Mouse (Mus musculus): Measurements from ENCODE around the gene Mrpl51.
A peak's percentile ranks its signal among the peaks of the same experiment; 100 is the strongest.
"Not testable (repeated sequence)": the region's sequence is repeated elsewhere in the genome, so short reads cannot be mapped to it uniquely, and the experiment has no call there.

Mrpl51 gene

GRCm38 (mm10) chr6:125160558-125160853 is 31.1 kb upstream of the Mrpl51 start:
- no peak for DNase-seq (ENCODE audit: low spot score)

DNA sequence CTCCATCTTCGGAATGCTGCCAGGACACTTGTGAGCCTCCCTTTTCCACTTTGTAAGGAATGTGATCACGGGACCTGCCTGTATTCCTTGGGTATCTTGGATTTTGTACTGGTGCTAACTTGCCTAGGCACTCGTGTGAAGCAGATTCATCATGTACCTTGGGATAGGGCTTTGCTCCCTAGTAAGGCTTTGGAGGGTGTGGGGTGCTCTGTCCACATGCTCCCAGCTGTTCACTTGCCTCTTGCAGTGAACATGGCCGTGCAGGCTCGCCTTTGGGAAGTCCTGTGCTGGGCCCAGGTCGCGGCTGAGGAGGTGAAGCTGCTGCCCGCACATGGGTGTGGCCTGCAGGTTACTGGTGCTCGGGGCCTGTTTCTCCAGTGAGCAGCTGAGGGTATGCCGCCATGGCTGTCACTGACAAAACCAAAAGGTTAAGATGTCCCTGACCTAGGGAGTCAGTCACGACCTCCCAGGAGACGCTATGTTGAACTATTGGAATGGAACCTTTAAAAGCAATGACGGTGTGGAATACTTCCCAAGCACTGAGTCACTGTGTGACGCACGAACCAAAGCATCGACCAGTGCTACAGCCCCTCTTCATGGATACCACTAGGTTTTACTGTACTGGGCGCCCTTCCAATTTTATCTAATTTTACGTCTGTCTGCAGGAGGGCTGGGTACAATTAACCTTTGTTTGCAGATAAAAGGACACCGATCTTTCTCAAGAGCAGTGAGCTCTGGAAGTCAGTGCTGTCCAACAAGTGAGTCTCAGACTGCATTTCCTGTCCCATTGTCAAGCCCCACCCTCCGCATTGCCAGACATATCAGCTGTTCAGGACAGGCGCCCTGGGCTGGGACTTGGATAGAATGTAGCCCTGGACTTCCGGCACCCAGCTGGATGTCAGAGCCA is 30.5 kb upstream of the Mrpl51 start:
- DNase-seq (ENCODE audit: low spot score) = peak; percentile 68

DNA sequence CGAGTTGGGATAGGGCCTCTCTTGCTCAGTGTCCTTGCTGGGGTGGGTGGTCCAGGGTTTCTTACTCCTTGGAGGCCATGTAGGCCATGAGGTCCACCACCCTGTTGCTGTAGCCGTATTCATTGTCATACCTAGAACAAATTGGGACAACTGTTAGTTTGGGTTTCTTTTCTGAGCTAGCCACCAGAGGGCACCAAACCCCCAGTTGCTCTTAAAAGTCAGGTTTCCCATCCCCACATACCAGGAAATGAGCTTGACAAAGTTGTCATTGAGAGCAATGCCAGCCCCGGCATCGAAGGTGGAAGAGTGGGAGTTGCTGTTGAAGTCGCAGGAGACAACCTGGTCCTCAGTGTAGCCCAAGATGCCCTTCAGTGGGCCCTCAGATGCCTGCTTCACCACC is 29.6 kb upstream of the Mrpl51 start:
- DNase-seq (ENCODE audit: low spot score) = peak; percentile 71

DNA sequence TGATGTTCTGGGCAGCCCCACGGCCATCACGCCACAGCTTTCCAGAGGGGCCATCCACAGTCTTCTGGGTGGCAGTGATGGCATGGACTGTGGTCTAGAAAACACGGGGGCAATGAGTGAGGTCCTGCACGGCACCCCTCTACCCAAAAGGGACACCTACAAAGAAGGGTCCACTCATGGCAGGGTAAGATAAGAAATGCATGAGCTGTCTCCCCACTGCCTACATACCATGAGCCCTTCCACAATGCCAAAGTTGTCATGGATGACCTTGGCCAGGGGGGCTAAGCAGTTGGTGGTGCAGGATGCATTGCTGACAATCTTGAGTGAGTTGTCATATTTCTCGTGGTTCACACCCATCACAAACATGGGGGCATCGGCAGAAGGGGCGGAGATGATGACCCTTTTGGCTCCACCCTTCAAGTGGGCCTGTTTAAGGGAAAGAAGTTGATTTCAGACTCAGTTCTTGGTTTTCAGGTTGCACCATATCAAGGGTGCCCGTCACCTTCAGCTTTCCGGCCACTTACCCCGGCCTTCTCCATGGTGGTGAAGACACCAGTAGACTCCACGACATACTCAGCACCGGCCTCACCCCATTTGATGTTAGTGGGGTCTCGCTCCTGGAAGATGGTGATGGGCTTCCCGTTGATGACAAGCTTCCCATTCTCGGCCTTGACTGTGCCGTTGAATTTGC is 28.8 kb upstream of the Mrpl51 start:
- not testable (repeated sequence) for DNase-seq (ENCODE audit: low spot score)

DNA sequence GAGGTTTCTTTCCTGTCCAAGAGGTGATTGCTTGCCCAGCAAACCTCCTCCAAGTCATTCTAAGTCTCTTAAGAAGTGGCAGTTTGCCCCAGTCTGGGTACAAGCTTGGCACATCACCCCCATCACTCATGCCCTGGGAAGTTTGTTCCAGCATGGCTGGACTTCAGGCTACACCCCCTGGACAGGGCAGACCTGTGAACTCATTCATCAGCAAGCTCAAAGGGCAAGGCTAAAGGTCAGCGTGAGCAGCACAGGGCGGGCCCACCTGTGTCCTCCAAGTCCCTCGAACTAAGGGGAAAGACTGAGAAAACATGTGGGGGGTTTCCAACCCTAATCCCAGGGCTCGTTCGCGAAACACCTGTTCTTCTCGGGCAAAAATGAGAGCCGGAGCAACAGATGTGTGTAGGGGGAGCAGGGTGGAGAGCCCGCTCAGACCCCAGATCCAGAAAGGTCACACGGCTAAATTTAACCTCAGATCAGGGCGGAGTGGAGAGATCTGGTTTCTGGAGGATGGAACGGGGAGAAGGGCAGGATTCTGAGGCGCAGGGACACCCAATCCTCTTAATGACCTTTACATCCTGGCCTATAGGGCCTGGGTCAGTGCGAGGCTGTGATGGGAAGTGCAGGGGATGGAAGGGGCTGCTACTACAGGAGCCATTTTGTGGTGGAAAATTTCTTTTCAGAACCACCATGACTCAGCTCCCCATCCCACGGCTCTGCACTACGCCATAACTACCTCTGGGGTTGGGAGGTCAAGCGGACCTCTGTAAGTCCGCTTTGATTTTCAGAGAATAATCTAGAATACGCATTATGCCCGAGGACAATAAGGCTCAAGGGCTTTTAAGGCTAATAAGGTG is 27.6 kb upstream of the Mrpl51 start:
- peak; percentile 64 for DNase-seq (ENCODE audit: low spot score)

- peak; percentile 66 for DNase-seq (ENCODE audit: low spot score)
These were observed 26.8 kb upstream of the Mrpl51 start for GRCm38 (mm10) chr6:125164672-125165327.

- peak; percentile 98 for DNase-seq (ENCODE audit: low spot score)
These were observed 26.2 kb upstream of the Mrpl51 start for GRCm38 (mm10) chr6:125165328-125165891.

- peak; percentile 67 for DNase-seq (ENCODE audit: low spot score)
These were observed 25.4 kb upstream of the Mrpl51 start, which contains the start of gene Gapdh for GRCm38 (mm10) chr6:125166051-125166751. Gene Gapdh (minus strand): TSS chr6:125166467.

DNA sequence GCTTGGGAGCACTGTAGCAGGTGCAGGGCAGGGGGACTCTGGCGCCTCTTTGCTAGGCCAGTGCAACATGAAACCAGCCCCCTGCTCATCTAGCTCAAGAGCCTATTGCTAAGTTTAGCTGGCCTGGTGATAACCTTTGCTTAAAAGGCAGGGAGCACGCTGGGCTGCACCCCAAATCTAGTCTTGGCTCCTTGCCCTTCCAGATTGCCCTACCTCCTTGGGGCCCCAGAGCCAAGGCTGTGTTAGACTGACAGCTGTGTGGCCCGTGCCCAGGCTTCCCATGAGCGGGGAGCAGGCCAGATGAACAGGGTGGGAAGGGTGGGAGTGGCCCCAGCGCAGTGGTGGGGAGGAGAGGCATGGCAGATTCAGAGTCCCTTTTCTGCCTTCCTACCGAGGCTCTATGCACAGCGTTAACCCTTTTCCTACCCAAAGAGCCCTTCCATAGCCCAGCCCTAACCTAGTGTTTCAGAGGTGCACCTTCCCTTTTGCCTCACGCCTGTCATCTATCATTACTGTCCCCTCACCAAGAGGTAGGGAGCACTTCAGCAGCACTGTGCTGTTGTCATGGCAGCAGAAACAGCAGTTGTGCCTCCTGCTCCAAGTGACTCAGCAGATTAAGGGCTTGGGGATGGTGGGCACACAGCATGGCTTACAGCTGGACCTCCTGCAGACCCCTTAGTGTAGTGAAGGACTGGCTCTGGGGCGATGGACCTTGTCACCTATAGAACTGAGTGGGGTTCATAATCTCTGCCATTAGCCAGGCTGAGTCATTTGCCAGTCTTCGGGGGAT is 24.5 kb upstream of the Mrpl51 start:
- no peak for DNase-seq (ENCODE audit: low spot score)

DNA sequence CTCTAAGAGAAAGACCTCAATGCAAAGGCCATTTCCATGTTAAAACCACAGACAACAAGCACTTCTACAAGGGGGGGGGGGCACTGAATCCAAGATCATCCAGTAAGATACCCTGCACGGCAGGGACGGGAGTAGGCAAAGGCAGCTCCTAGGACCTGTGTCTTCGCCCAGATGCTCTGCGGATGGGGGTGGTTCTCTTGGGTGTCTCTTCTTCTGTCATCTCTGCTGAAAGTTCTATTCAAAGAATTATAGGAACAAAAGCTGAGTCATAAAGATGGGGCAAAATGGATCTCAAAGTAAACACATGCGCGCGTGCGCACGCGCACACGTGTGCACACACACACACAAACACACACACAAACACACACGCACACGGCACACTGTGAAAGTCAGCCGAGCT is 23.5 kb upstream of the Mrpl51 start:
- DNase-seq (ENCODE audit: low spot score) = no peak

- DNase-seq (ENCODE audit: low spot score) = no peak
These were observed 21.4 kb upstream of the Mrpl51 start for GRCm38 (mm10) chr6:125170194-125170593.

DNA sequence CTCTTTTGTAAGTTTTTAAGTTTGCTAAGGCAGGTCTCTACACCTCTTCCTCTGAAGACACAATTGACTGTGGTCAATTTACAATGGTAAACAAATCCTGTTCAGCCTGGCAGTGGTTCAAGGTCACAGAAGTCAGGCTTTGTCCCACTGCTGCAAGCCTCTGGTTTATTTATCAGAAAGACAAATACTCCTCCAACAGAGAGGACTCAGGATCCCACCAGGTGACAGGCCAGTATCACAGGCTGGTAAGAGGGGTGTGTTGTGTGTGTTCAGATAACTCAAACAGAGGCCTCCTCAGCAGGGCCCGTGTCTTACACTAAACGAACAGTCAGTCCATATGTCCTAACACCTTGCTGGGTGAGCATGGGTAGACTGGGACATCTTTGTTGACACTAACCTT is 19.1 kb upstream of the Mrpl51 start:
- no peak for DNase-seq (ENCODE audit: low spot score)

DNA sequence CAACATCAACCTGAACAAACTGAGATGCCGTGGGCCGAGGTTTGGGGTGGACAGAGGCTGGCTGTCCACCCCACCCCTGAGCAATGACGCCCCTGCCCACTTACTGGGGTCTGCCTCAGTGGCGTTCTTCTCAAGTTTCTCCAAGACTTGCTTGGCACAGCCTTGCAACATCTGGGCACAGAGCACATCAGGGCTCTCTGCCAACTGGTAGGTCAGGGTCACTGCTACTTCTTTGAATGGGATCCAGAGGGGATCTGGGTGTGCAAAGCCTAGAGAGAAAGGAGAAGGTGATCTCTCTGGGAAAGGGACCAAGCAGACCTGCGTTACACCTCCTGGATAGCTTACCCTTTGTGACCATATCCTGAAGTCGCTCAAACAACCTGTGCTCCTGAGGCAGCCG is 18.3 kb upstream of the Mrpl51 start:
- DNase-seq (ENCODE audit: low spot score) = no peak

GRCm38 (mm10) chr6:125175469-125175868 is 16.1 kb upstream of the Mrpl51 start:
- no peak for DNase-seq (ENCODE audit: low spot score)

DNA sequence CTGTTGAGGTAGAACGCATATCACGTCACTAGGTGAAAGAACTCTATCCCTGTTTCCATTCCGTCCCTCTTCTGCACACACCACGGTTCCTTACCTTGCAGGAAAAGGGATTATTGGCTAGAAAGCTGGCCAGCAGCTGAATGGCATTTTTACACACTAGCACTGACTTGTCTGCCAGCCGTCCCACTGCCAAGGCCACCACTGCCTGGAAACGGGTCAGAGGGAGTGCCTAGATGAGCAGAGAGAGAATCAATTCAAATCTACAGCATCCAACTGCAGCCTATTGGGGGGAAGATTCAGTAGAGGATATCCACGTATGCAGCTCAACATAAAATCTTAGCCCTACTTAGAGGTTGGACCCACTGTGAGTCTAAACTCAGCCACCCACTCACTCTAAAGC is 12.0 kb upstream of the Mrpl51 start:
- DNase-seq (ENCODE audit: low spot score) = no peak

GRCm38 (mm10) chr6:125182133-125182532 is 9.5 kb upstream of the Mrpl51 start:
- no peak for DNase-seq (ENCODE audit: low spot score)

- DNase-seq (ENCODE audit: low spot score) = no peak
These were observed 5.4 kb upstream of the Mrpl51 start for GRCm38 (mm10) chr6:125186203-125186602.

DNA sequence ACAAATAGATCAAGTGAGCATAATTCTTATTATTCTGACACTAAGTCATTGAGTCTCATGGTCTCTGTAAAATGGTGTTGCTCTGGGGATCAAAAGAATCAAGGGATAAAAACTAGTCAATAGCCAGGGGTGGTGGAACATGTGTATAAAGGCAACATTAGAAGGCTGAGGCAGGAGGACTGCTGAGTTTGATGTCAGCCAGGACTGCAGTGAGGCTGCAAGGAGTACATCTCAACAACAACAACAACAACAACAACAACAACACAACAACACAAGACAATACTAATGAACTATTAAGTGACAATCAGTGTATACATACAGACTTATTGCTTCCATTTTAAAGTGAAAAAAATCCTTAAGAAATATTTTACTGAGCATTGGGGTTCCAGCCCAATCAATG is 785 bp upstream of the Mrpl51 start:
- no peak for DNase-seq (ENCODE audit: low spot score)

DNA sequence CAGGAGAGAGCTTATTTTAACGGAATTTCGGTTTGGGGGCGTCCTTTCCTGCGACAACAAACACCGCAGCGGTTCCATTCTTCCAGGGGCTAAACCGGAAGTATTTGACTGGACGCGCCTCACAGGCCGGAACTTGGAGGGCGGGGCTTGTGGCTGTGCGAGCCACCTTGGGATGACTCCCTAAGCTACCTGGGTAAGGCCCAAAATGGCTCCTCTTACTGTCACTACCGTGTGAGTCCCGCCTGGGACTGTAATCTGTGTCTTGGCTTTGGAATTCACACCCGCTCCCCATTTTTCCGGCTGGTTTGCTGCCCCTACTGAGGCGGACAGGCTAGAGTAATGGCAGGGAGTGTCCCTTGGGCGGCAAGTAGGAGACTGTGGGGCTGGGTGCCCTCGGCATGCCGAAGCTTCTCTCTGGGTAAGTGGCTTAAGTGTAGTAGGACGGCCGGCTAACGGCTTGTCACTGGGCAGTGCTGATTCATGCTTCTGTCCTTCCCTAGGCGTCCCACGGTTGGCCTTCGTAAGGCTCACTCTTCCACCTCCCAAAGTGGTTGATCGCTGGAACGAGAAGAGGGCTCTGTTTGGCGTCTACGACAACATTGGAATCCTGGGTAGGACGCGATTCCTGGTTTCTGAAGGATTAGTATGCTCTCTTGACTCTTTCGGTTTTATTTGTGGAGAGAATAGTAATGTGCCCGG is 564 bp downstream of the Mrpl51 start:
- DNase-seq (ENCODE audit: low spot score) = peak; percentile 91

GRCm38 (mm10) chr6:125192841-125193240 is 1.2 kb downstream of the Mrpl51 start:
- DNase-seq (ENCODE audit: low spot score) = no peak
